Mouse (Mus musculus): ENCODE data around the gene Snrnp70. TPM values are rescaled to one million over a fixed set of nuclear protein-coding genes. Genes with fewer than 3 reads are reported as not detected.

Snrnp70 gene
- polyA plus RNA-seq, 1 experiment from 2014 or later, result 223 TPM

DNA sequence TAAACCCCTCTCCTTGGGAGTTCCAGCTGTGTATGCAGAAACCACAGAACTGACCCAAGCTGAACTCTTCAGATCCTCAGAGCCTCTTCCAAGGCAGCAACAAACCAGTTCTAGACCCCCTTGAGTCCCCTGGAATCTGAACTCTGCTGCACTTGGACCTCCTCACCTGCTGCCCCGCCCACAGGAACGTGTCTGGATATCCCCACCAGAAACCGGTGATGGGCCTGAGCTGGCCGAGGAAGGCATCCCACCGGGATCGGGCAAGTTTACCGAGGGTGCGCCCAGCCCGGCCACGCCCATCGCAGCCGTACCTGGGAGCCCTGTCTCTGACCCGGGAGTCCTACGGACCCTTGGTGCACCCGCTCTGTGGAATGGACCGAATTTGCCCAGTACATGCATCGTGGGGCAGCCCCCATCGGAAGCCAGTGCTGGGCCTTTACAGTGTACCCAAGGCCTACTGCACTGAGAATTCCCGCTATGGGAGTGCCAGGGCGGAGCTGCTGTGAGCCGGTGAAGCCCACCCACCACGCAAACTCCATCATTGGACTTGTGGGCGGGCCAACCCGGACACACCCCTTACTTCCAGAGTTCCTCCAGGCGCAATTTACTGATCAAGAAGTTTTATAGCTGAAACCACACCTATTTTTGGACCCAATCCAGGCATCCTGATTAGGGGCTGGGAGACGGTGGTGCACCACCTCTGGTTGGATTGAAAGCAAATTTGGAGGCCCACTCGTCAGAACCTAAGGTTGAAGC lies 24.5 kb upstream of the Snrnp70 start:
- Histone ChIP-seq H3K4me3 (peak overlapping the region; percentile 22; the same call in 1 of the 2 replicates), H3K27ac (no peak overlapping the region), H3K4me1 (replicated peaks) (peaks cover 28% of the 10 kb centered on the region), H3K27me3 (ENCODE audit: insufficient read depth, poor library complexity, severe bottlenecking) (peaks cover 73% of the 10 kb centered on the region), H3K9me3 (no peaks in the 10 kb centered on the region), H3K36me3 (peaks cover 47% of the 10 kb centered on the region)
- WGBS, result 15% methylated on average over 27 of the region's 27 CpGs
- no peak for DNase-seq (ENCODE audit: low spot score)

- peak overlapping the region; percentile 11; the same call in 1 of the 2 replicates for H3K4me3 ChIP-seq
- WGBS, result 8% methylated on average over 13 of the region's 13 CpGs
- peaks cover 26% of the 10 kb centered on the region for H3K36me3 ChIP-seq
- no peak for DNase-seq (ENCODE audit: low spot score)
- peaks cover 42% of the 10 kb centered on the region for H3K4me1 ChIP-seq (replicated peaks)
- peaks cover 93% of the 10 kb centered on the region for H3K27me3 ChIP-seq (ENCODE audit: insufficient read depth, poor library complexity, severe bottlenecking)
- H3K9me3 ChIP-seq, result no peaks in the 10 kb centered on the region
- no peak overlapping the region for H3K27ac ChIP-seq
These were observed 22.5 kb upstream of the Snrnp70 start for GRCm38 (mm10) chr7:45417962-45418492.

- Histone ChIP-seq H3K4me1 (replicated peaks) (peaks cover 43% of the 10 kb centered on the region), H3K9me3 (no peaks in the 10 kb centered on the region), H3K27me3 (ENCODE audit: insufficient read depth, poor library complexity, severe bottlenecking) (peaks cover 100% of the 10 kb centered on the region), H3K27ac (no peak overlapping the region), H3K36me3 (peaks cover 3% of the 10 kb centered on the region), H3K4me3 (peak overlapping the region; percentile 30)
- DNase-seq (ENCODE audit: low spot score), result no peak
- 11% methylated on average over 37 of the region's 37 CpGs for WGBS
These were observed 20.1 kb upstream of the Snrnp70 start for GRCm38 (mm10) chr7:45415636-45416035.

GRCm38 (mm10) chr7:45414740-45415224 lies 19.2 kb upstream of the Snrnp70 start:
- H3K27me3 ChIP-seq (ENCODE audit: insufficient read depth, poor library complexity, severe bottlenecking), result peaks cover 100% of the 10 kb centered on the region
- H3K36me3 ChIP-seq, result no peaks in the 10 kb centered on the region
- DNase-seq (ENCODE audit: low spot score), result no peak
- H3K9me3 ChIP-seq, result no peaks in the 10 kb centered on the region
- H3K4me3 ChIP-seq, result no peak overlapping the region
- H3K4me1 ChIP-seq (replicated peaks), result peaks cover 38% of the 10 kb centered on the region
- 45% methylated on average over 12 of the region's 12 CpGs for WGBS
- no peak overlapping the region for H3K27ac ChIP-seq

- no peaks in the 10 kb centered on the region for H3K36me3 ChIP-seq
- no peak for DNase-seq (ENCODE audit: low spot score)
- peak overlapping the region; percentile 59 for H3K4me3 ChIP-seq
- H3K27ac ChIP-seq, result peak overlapping the region; percentile 70; the same call in 1 of the 2 replicates
- H3K9me3 ChIP-seq, result no peaks in the 10 kb centered on the region
- H3K4me1 ChIP-seq (replicated peaks), result peaks cover 38% of the 10 kb centered on the region
- H3K27me3 ChIP-seq (ENCODE audit: insufficient read depth, poor library complexity, severe bottlenecking), result peaks cover 100% of the 10 kb centered on the region
- WGBS, result 1% methylated on average over 27 of the region's 27 CpGs
These were observed 18.6 kb upstream of the Snrnp70 start for GRCm38 (mm10) chr7:45413864-45414739.

GRCm38 (mm10) chr7:45413113-45413863 lies 17.7 kb upstream of the Snrnp70 start, which contains the start of gene Ntf5:
TSS of gene Ntf5 (plus strand) at chr7:45413695.
- Histone ChIP-seq H3K36me3 (no peaks in the 10 kb centered on the region), H3K27me3 (ENCODE audit: insufficient read depth, poor library complexity, severe bottlenecking) (peaks cover 100% of the 10 kb centered on the region), H3K9me3 (no peaks in the 10 kb centered on the region), H3K4me3 (peak within 1 kb of the TSS; percentile 59), H3K27ac (peak within 1 kb of the TSS; percentile 70; the same call in 1 of the 2 replicates), H3K4me1 (replicated peaks) (peaks cover 32% of the 10 kb centered on the region)
- 3% methylated on average over 45 of the region's 45 CpGs for WGBS
- peak; percentile 49 for DNase-seq (ENCODE audit: low spot score)

GRCm38 (mm10) chr7:45412421-45412820 lies 16.9 kb upstream of the Snrnp70 start:
- no peak for DNase-seq (ENCODE audit: low spot score)
- H3K27me3 ChIP-seq (ENCODE audit: insufficient read depth, poor library complexity, severe bottlenecking), result peaks cover 100% of the 10 kb centered on the region
- 80% methylated on average over 2 of the region's 2 CpGs for WGBS
- H3K4me3 ChIP-seq, result no peak overlapping the region
- no peak overlapping the region for H3K27ac ChIP-seq
- no peaks in the 10 kb centered on the region for H3K36me3 ChIP-seq
- H3K9me3 ChIP-seq, result no peaks in the 10 kb centered on the region
- H3K4me1 ChIP-seq (replicated peaks), result peaks cover 23% of the 10 kb centered on the region

- Histone ChIP-seq H3K27ac (no peak overlapping the region), H3K27me3 (ENCODE audit: insufficient read depth, poor library complexity, severe bottlenecking) (peaks cover 99% of the 10 kb centered on the region), H3K9me3 (no peaks in the 10 kb centered on the region), H3K4me1 (replicated peaks) (peaks cover 32% of the 10 kb centered on the region), H3K4me3 (no peak overlapping the region), H3K36me3 (no peaks in the 10 kb centered on the region)
- DNase-seq (ENCODE audit: low spot score), result no peak
- 88% methylated on average over 8 of the region's 8 CpGs for WGBS
These were observed 14.1 kb upstream of the Snrnp70 start for GRCm38 (mm10) chr7:45409497-45410163.

- H3K36me3 ChIP-seq, result no peaks in the 10 kb centered on the region
- no peaks in the 10 kb centered on the region for H3K9me3 ChIP-seq
- H3K4me1 ChIP-seq (replicated peaks), result peaks cover 27% of the 10 kb centered on the region
- 88% methylated on average over 17 of the region's 17 CpGs for WGBS
- no peak for DNase-seq (ENCODE audit: low spot score)
- H3K27ac ChIP-seq, result no peak overlapping the region
- no peak overlapping the region for H3K4me3 ChIP-seq
- peaks cover 92% of the 10 kb centered on the region for H3K27me3 ChIP-seq (ENCODE audit: insufficient read depth, poor library complexity, severe bottlenecking)
These were observed 13.4 kb upstream of the Snrnp70 start for GRCm38 (mm10) chr7:45408949-45409348.

- peaks cover 86% of the 10 kb centered on the region for H3K27me3 ChIP-seq (ENCODE audit: insufficient read depth, poor library complexity, severe bottlenecking)
- H3K36me3 ChIP-seq, result no peaks in the 10 kb centered on the region
- no peak overlapping the region for H3K4me3 ChIP-seq
- H3K27ac ChIP-seq, result no peak overlapping the region
- no peak for DNase-seq (ENCODE audit: low spot score)
- peaks cover 21% of the 10 kb centered on the region for H3K4me1 ChIP-seq (replicated peaks)
- 78% methylated on average over 7 of the region's 7 CpGs for WGBS
- H3K9me3 ChIP-seq, result no peaks in the 10 kb centered on the region
These were observed 12.8 kb upstream of the Snrnp70 start for GRCm38 (mm10) chr7:45408351-45408750.

DNA sequence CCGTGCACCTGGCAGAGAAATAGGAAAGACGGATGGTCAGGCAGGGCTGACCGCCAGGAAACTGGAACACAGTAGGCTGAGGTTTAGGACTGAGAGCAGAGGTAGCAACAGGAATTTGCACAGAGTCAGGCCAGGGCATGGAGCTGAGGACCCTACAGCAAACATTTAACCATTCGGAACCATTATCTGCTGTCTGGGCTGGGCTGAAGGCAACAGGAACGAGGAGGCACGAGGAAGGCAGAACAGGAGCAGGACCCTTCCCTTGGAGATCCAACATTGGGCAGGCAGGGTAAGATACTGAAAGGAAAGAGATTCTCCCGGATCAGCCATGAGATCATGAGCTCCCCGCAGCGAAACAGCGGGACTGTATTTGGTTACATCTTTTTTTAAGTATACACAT lies 12.3 kb upstream of the Snrnp70 start:
- DNase-seq (ENCODE audit: low spot score), result no peak
- 84% methylated on average over 10 of the region's 10 CpGs for WGBS
- H3K27ac ChIP-seq, result no peak overlapping the region
- H3K27me3 ChIP-seq (ENCODE audit: insufficient read depth, poor library complexity, severe bottlenecking), result peaks cover 81% of the 10 kb centered on the region
- H3K4me1 ChIP-seq (replicated peaks), result peaks cover 17% of the 10 kb centered on the region
- no peak overlapping the region for H3K4me3 ChIP-seq
- H3K9me3 ChIP-seq, result no peaks in the 10 kb centered on the region
- no peaks in the 10 kb centered on the region for H3K36me3 ChIP-seq
